Mouse (Mus musculus) small intestine, adult 2 months (tissue): ENCODE measurements at regions not wholly inside any gene's neighbourhood (a gene's known extent, or its start where the extent isn't known, plus 50 kb on each side); places are given as distances from the start of the nearest gene placed in this dataset.

ENCODE experiments used
- H3K27ac ChIP-seq: fragments of 200-500 bp; 2 replicates; pipeline ENCODE4 v1.5.1; 2012; ENCODE audit warnings: low read depth, low read length, control low read depth, inconsistent platforms; ENCODE audit not compliant: insufficient read depth
- H3K27me3 ChIP-seq: fragments of 200-500 bp; 2 replicates; pipeline ENCODE4 v1.6.1; 2012; ENCODE audit warnings: mild to moderate bottlenecking, moderate library complexity, low read length, inconsistent platforms; ENCODE audit not compliant: control insufficient read depth, insufficient read depth
- H3K36me3 ChIP-seq: fragments of 200-500 bp; 2 replicates; pipeline ENCODE4 v1.6.1; 2012; ENCODE audit warnings: mild to moderate bottlenecking, low read length, control low read depth, inconsistent platforms; ENCODE audit not compliant: control insufficient read depth, insufficient read depth
- H3K4me1 ChIP-seq: fragments of 200-500 bp; 2 replicates; pipeline ENCODE4 v1.6.1; 2012; ENCODE audit warnings: low read length, inconsistent platforms, mixed read lengths; ENCODE audit not compliant: control insufficient read depth, insufficient read depth, insufficient read length
- H3K4me3 ChIP-seq: fragments of 200-500 bp; 2 replicates; pipeline ENCODE4 v1.5.1; 2012; ENCODE audit warnings: low read depth, mild to moderate bottlenecking, control low read depth, inconsistent platforms, low read length, moderate library complexity
- CTCF ChIP-seq: fragments of 200-500 bp; IDR thresholded peaks from 2 replicates; pipeline ENCODE4 v1.5.1; 2012; ENCODE audit warnings: low read depth, mild to moderate bottlenecking, control low read depth, inconsistent platforms, low read length, moderate library complexity, mixed read lengths; ENCODE audit not compliant: insufficient replicate concordance, insufficient read length; ENCODE audit errors: extremely low read depth
- POLR2A ChIP-seq: fragments of 200-500 bp; IDR thresholded peaks from 2 replicates; pipeline ENCODE4 v1.6.1; 2012; ENCODE audit warnings: low read depth, mild to moderate bottlenecking, control low read depth, inconsistent platforms, low read length, moderate library complexity
- WGBS: fragments of 180-500 bp; shearing (Covaris S2); methylation state at CpG from one replicate; pipeline ENCODE4 v1.1.7; 2018; 5-methylcytosine and 5-hydroxymethylcytosine counted together

- WGBS = 8% methylated on average over 18 of the region's 18 CpGs
- Histone ChIP-seq H3K4me3 (no peak overlapping the region), H3K4me1 (no peaks in the 10 kb centered on the region), H3K27ac (no peak overlapping the region), H3K36me3 (no peaks in the 10 kb centered on the region), H3K27me3 (no peaks in the 10 kb centered on the region)
- TF ChIP-seq POLR2A (no peak), CTCF (no peak)
These were observed 1152.2 kb downstream of the Mrps31 start for GRCm38 (mm10) chr8:23563065-23564020.

- no peaks in the 10 kb centered on the region for H3K36me3 ChIP-seq
- H3K27me3 ChIP-seq = no peaks in the 10 kb centered on the region
- H3K4me3 ChIP-seq = no peak overlapping the region
- TF ChIP-seq CTCF (no peak), POLR2A (no peak)
- H3K27ac ChIP-seq = no peak overlapping the region
- WGBS = 95% methylated on average over 3 of the region's 3 CpGs
- H3K4me1 ChIP-seq = no peaks in the 10 kb centered on the region
These were observed 1156.7 kb downstream of the Mrps31 start for GRCm38 (mm10) chr8:23567906-23568305.

GRCm38 (mm10) chr8:23571338-23571737, 1154.3 kb downstream of the Adam3 start:
- TF ChIP-seq CTCF (no peak), POLR2A (no peak)
- no peaks in the 10 kb centered on the region for H3K36me3 ChIP-seq
- no peak overlapping the region for H3K27ac ChIP-seq
- no peaks in the 10 kb centered on the region for H3K27me3 ChIP-seq
- H3K4me3 ChIP-seq = no peak overlapping the region
- WGBS = 88% methylated on average over 1 of the region's 1 CpGs
- no peaks in the 10 kb centered on the region for H3K4me1 ChIP-seq

- H3K27ac ChIP-seq = no peak overlapping the region
- no peak overlapping the region for H3K4me3 ChIP-seq
- H3K4me1 ChIP-seq = no peaks in the 10 kb centered on the region
- 89% methylated on average over 4 of the region's 4 CpGs for WGBS
- H3K27me3 ChIP-seq = no peaks in the 10 kb centered on the region
- H3K36me3 ChIP-seq = no peaks in the 10 kb centered on the region
- no peak for TF ChIP-seq CTCF
- TF ChIP-seq POLR2A = no peak
These were observed 1145.5 kb downstream of the Adam3 start for GRCm38 (mm10) chr8:23580106-23580505.

- no peak for TF ChIP-seq CTCF
- no peak for TF ChIP-seq POLR2A
- Histone ChIP-seq H3K4me3 (no peak overlapping the region), H3K27me3 (no peaks in the 10 kb centered on the region), H3K36me3 (no peaks in the 10 kb centered on the region), H3K27ac (no peak overlapping the region), H3K4me1 (no peaks in the 10 kb centered on the region)
- 68% methylated on average over 2 of the region's 2 CpGs for WGBS
These were observed 1145.0 kb downstream of the Adam3 start for GRCm38 (mm10) chr8:23580701-23581100.
